Mouse (Mus musculus) heart, embryonic 12.5 days (tissue): ENCODE data around the gene Fam207a. TPM values are rescaled to one million over a fixed set of nuclear protein-coding genes. Genes with fewer than 3 reads are reported as not detected.

ENCODE experiments used
- ATAC-seq: fragments of 200-750 bp; cut with Nextera tagmentation; 2 replicates; pipeline ENCODE4 v1.8.0; 2017; ENCODE audit warnings: moderate TSS enrichment, moderate library complexity; ENCODE audit not compliant: insufficient number of reproducible peaks, low FRiP score
- H3K27ac ChIP-seq: fragments of 300-500 bp; sonication (generic); 2 replicates; pipeline ENCODE4 v1.5.1; 2016; ENCODE audit warnings: mild to moderate bottlenecking, moderate library complexity; ENCODE audit not compliant: poor library complexity, severe bottlenecking
- H3K27me3 ChIP-seq: fragments of 300-500 bp; sonication (generic); replicated peaks from 2 replicates; pipeline ENCODE4 v1.6.1; 2016; ENCODE audit warnings: mild to moderate bottlenecking, moderate library complexity
- H3K36me3 ChIP-seq: fragments of 300-500 bp; sonication (generic); 2 replicates; pipeline ENCODE4 v1.6.1; 2016; ENCODE audit warnings: mild to moderate bottlenecking, moderate library complexity
- H3K4me1 ChIP-seq: fragments of 300-500 bp; sonication (generic); replicated peaks from 2 replicates; pipeline ENCODE4 v1.6.1; 2016; ENCODE audit warnings: mild to moderate bottlenecking
- H3K4me2 ChIP-seq: fragments of 300-500 bp; sonication (generic); 2 replicates; pipeline ENCODE4 v1.6.1; 2016; ENCODE audit warnings: mild to moderate bottlenecking, moderate library complexity
- H3K4me3 ChIP-seq: fragments of 300-500 bp; sonication (generic); 2 replicates; pipeline ENCODE4 v1.5.1; 2016; ENCODE audit warnings: mild to moderate bottlenecking
- H3K9ac ChIP-seq: fragments of 300-500 bp; sonication (generic); 2 replicates; pipeline ENCODE4 v1.6.1; 2016; ENCODE audit warnings: mild to moderate bottlenecking, moderate library complexity
- H3K9me3 ChIP-seq: fragments of 300-500 bp; sonication (generic); replicated peaks from 2 replicates; pipeline ENCODE4 v1.6.1; 2016; ENCODE audit warnings: mild to moderate bottlenecking, moderate library complexity
- WGBS: fragments of 180-500 bp; shearing (Covaris S2); methylation state at CpG from one replicate; pipeline ENCODE4 v1.1.7; 2016; 5-methylcytosine and 5-hydroxymethylcytosine counted together
- polyA plus RNA-seq: library from polyadenylated mRNA; unstranded; fragments of >200 nt; fragmentation: Nextera tagmentation; extraction: Ambion mirVana; gene quantifications from 2 replicates; pipeline ENCODE4 v1.2.1, GENCODE M21; 2016

Gene Fam207a
- polyA plus RNA-seq, 1 experiment from 2014 or later, result 31.0 TPM

GRCm38 (mm10) chr10:77470763-77471162 is 44.8 kb downstream of the Fam207a start:
- Histone ChIP-seq H3K4me1 (peaks cover 39% of the 10 kb centered on the region), H3K9ac (no peak overlapping the region), H3K4me2 (no peak overlapping the region), H3K27me3 (no peaks in the 10 kb centered on the region), H3K36me3 (no peaks in the 10 kb centered on the region), H3K27ac (no peak overlapping the region), H3K4me3 (no peak overlapping the region), H3K9me3 (no peaks in the 10 kb centered on the region)
- ATAC-seq, result no peak
- WGBS, result 79% methylated on average over 3 of the region's 3 CpGs

- Histone ChIP-seq H3K27me3 (no peaks in the 10 kb centered on the region), H3K4me2 (no peak overlapping the region), H3K4me1 (peaks cover 52% of the 10 kb centered on the region), H3K9ac (no peak overlapping the region), H3K27ac (no peak overlapping the region), H3K36me3 (no peaks in the 10 kb centered on the region), H3K4me3 (no peak overlapping the region), H3K9me3 (no peaks in the 10 kb centered on the region)
- 68% methylated on average over 4 of the region's 4 CpGs for WGBS
- ATAC-seq, result no peak
Measured at GRCm38 (mm10) chr10:77468675-77469074, 46.9 kb downstream of the Fam207a start.

- Histone ChIP-seq H3K27me3 (no peaks in the 10 kb centered on the region), H3K4me1 (peaks cover 49% of the 10 kb centered on the region), H3K4me3 (no peak overlapping the region), H3K4me2 (peak overlapping the region; percentile 13; the same call in 1 of the 2 replicates), H3K9me3 (no peaks in the 10 kb centered on the region), H3K9ac (no peak overlapping the region), H3K27ac (0 out of 2 replicates have a peak overlapping the region, but pooled peaks have one; percentile 9), H3K36me3 (no peaks in the 10 kb centered on the region)
- WGBS, result 59% methylated on average over 6 of the region's 6 CpGs
- ATAC-seq, result no peak
Measured at GRCm38 (mm10) chr10:77467407-77467806, 48.2 kb downstream of the Fam207a start.

GRCm38 (mm10) chr10:77465902-77466301 is 49.7 kb downstream of the Fam207a start:
- no peak overlapping the region for H3K27ac ChIP-seq

GRCm38 (mm10) chr10:77464181-77464936 is 51.2 kb downstream of the Fam207a start:
- Histone ChIP-seq H3K4me2 (no peak overlapping the region), H3K27ac (peak overlapping the region; percentile 20), H3K27me3 (no peaks in the 10 kb centered on the region), H3K9me3 (no peaks in the 10 kb centered on the region), H3K4me1 (peaks cover 44% of the 10 kb centered on the region), H3K36me3 (no peaks in the 10 kb centered on the region), H3K4me3 (no peak overlapping the region), H3K9ac (no peak overlapping the region)
- WGBS, result 59% methylated on average over 10 of the region's 10 CpGs
- 0 out of 2 replicates have a peak, but pooled peaks have one; percentile 33 for ATAC-seq

More at GRCm38 (mm10) chr10:77465902-77466301, 49.7 kb downstream of the Fam207a start:
- Histone ChIP-seq H3K9me3 (no peaks in the 10 kb centered on the region), H3K27me3 (no peaks in the 10 kb centered on the region), H3K4me2 (no peak overlapping the region), H3K9ac (no peak overlapping the region), H3K4me1 (peaks cover 36% of the 10 kb centered on the region), H3K4me3 (no peak overlapping the region), H3K36me3 (no peaks in the 10 kb centered on the region)
- no peak for ATAC-seq
- WGBS, result 75% methylated on average over 5 of the region's 5 CpGs

GRCm38 (mm10) chr10:77461161-77461560 is 54.4 kb downstream of the Fam207a start:
- H3K4me3 ChIP-seq, result no peak overlapping the region
- no peaks in the 10 kb centered on the region for H3K27me3 ChIP-seq
- H3K27ac ChIP-seq, result no peak overlapping the region
- WGBS, result 89% methylated on average over 8 of the region's 8 CpGs
- no peak overlapping the region for H3K4me2 ChIP-seq
- H3K9ac ChIP-seq, result no peak overlapping the region
- no peaks in the 10 kb centered on the region for H3K36me3 ChIP-seq
- ATAC-seq, result no peak
- H3K4me1 ChIP-seq, result peaks cover 36% of the 10 kb centered on the region
- no peaks in the 10 kb centered on the region for H3K9me3 ChIP-seq

- 72% methylated on average over 3 of the region's 3 CpGs for WGBS
- Histone ChIP-seq H3K27me3 (no peaks in the 10 kb centered on the region), H3K9me3 (no peaks in the 10 kb centered on the region), H3K36me3 (0 out of 2 replicates have a peak, but pooled peaks cover 2% of the 10 kb centered on the region), H3K4me3 (no peak overlapping the region), H3K27ac (no peak overlapping the region), H3K4me2 (no peak overlapping the region), H3K9ac (no peak overlapping the region), H3K4me1 (peaks cover 44% of the 10 kb centered on the region)
- no peak for ATAC-seq
Measured at GRCm38 (mm10) chr10:77457701-77458100, 57.9 kb downstream of the Fam207a start.

- H3K4me3 ChIP-seq, result no peak overlapping the region
- H3K9me3 ChIP-seq, result no peaks in the 10 kb centered on the region
- peaks cover 48% of the 10 kb centered on the region for H3K4me1 ChIP-seq
- peak overlapping the region; percentile 87 for H3K27ac ChIP-seq
- peak overlapping the region; percentile 15; the same call in 1 of the 2 replicates for H3K4me2 ChIP-seq
- no peaks in the 10 kb centered on the region for H3K27me3 ChIP-seq
- WGBS, result 34% methylated on average over 7 of the region's 7 CpGs
- H3K36me3 ChIP-seq, result 0 out of 2 replicates have a peak, but pooled peaks cover 2% of the 10 kb centered on the region
- ATAC-seq, result peak; percentile 74
- H3K9ac ChIP-seq, result peak overlapping the region; percentile 48
Measured at GRCm38 (mm10) chr10:77456507-77456906, 59.1 kb downstream of the Fam207a start.

- no peak overlapping the region for H3K4me2 ChIP-seq
- ATAC-seq, result no peak
- peaks cover 51% of the 10 kb centered on the region for H3K4me1 ChIP-seq
- H3K4me3 ChIP-seq, result no peak overlapping the region
- H3K36me3 ChIP-seq, result 0 out of 2 replicates have a peak, but pooled peaks cover 2% of the 10 kb centered on the region
- H3K27me3 ChIP-seq, result no peaks in the 10 kb centered on the region
- no peaks in the 10 kb centered on the region for H3K9me3 ChIP-seq
- peak overlapping the region; percentile 87 for H3K27ac ChIP-seq
- H3K9ac ChIP-seq, result peak overlapping the region; percentile 49; the same call in 1 of the 2 replicates
- 55% methylated on average over 14 of the region's 14 CpGs for WGBS
Measured at GRCm38 (mm10) chr10:77455251-77456010, 60.2 kb downstream of the Fam207a start.

- no peak for ATAC-seq
- Histone ChIP-seq H3K9me3 (no peaks in the 10 kb centered on the region), H3K4me1 (peaks cover 51% of the 10 kb centered on the region), H3K4me2 (no peak overlapping the region), H3K4me3 (no peak overlapping the region), H3K9ac (peak overlapping the region; percentile 49; the same call in 1 of the 2 replicates), H3K36me3 (0 out of 2 replicates have a peak, but pooled peaks cover 2% of the 10 kb centered on the region), H3K27ac (peak overlapping the region; percentile 87), H3K27me3 (no peaks in the 10 kb centered on the region)
- 44% methylated on average over 6 of the region's 6 CpGs for WGBS
Measured at GRCm38 (mm10) chr10:77454795-77455194, 60.8 kb downstream of the Fam207a start.

GRCm38 (mm10) chr10:77451822-77452221 is 63.8 kb downstream of the Fam207a start:
- H3K27ac ChIP-seq, result no peak overlapping the region
- ATAC-seq, result no peak
- 63% methylated on average over 4 of the region's 4 CpGs for WGBS

More at GRCm38 (mm10) chr10:77451822-77452221, 63.8 kb downstream of the Fam207a start:
- Histone ChIP-seq H3K9ac (no peak overlapping the region), H3K4me1 (peaks cover 72% of the 10 kb centered on the region), H3K4me2 (no peak overlapping the region), H3K4me3 (no peak overlapping the region), H3K9me3 (no peaks in the 10 kb centered on the region), H3K36me3 (0 out of 2 replicates have a peak, but pooled peaks cover 2% of the 10 kb centered on the region), H3K27me3 (no peaks in the 10 kb centered on the region)
